Mouse (Mus musculus) forebrain, embryonic 14.5 days (tissue): Measurements from ENCODE around the gene Pax5. TPM values are rescaled to one million over a fixed set of nuclear protein-coding genes. Genes with fewer than 3 reads are reported as not detected.
A peak's percentile ranks its signal among the peaks of the same experiment; 100 is the strongest.

Experiments
- ATAC-seq: fragments of 200-750 bp; cut with Nextera tagmentation; 2 replicates; pipeline ENCODE4 v1.8.0; 2017; ENCODE audit warnings: mild to moderate bottlenecking, moderate library complexity
- DNase-seq: peaks from one replicate; pipeline ENCODE4 v3.0.0-alpha.2; 2015; ENCODE audit warnings: low spot score
- H3K27ac ChIP-seq: fragments of 300-500 bp; sonication (generic); 2 replicates; pipeline ENCODE4 v1.5.1; 2014; ENCODE audit warnings: low read depth, mild to moderate bottlenecking, control low read depth, low read length, moderate library complexity
- H3K27me3 ChIP-seq: fragments of 300-500 bp; sonication (generic); replicated peaks from 2 replicates; pipeline ENCODE4 v1.6.1; 2014; ENCODE audit warnings: low read length, control low read depth, mixed read lengths; ENCODE audit not compliant: control insufficient read depth, insufficient read depth
- H3K36me3 ChIP-seq: fragments of 300-500 bp; sonication (generic); 2 replicates; pipeline ENCODE4 v1.6.1; 2014; ENCODE audit warnings: low read length, control low read depth; ENCODE audit not compliant: control insufficient read depth, insufficient read depth
- H3K4me1 ChIP-seq: fragments of 300-500 bp; sonication (generic); 2 replicates; pipeline ENCODE4 v1.6.1; 2014; ENCODE audit warnings: antibody characterized with exemption, low read length, control low read depth; ENCODE audit not compliant: control insufficient read depth, insufficient read depth
- H3K4me2 ChIP-seq: fragments of 300-500 bp; sonication (generic); 2 replicates; pipeline ENCODE4 v1.6.1; 2014; ENCODE audit warnings: mild to moderate bottlenecking, control low read depth, low read length
- H3K4me3 ChIP-seq: fragments of 300-500 bp; sonication (generic); 2 replicates; pipeline ENCODE4 v1.5.1; 2014; ENCODE audit warnings: low read depth, low read length, control low read depth
- H3K9ac ChIP-seq: fragments of 300-500 bp; sonication (generic); 2 replicates; pipeline ENCODE4 v1.6.1; 2014; ENCODE audit warnings: mild to moderate bottlenecking, low read length, control low read depth, moderate library complexity
- H3K9me3 ChIP-seq: fragments of 300-500 bp; sonication (generic); replicated peaks from 2 replicates; pipeline ENCODE4 v1.6.1; 2016; ENCODE audit warnings: low read length, control low read depth, mixed read lengths; ENCODE audit not compliant: control insufficient read depth
- WGBS: fragments of 180-500 bp; shearing (Covaris S2); extraction: QIAGEN DNeasy Blood & Tissue Kit; methylation state at CpG from one replicate; pipeline ENCODE4 v1.1.7; 2014; 5-methylcytosine and 5-hydroxymethylcytosine counted together
- polyA plus RNA-seq: library from polyadenylated mRNA; unstranded; fragments of >200 nt; fragmentation: Nextera tagmentation; extraction: Ambion mirVana; gene quantifications from 2 replicates; pipeline ENCODE4 v1.2.1, GENCODE M21; 2014

Pax5 gene
- polyA plus RNA-seq, 1 experiment from 2014 or later = 0.20 TPM

- H3K27ac ChIP-seq = no peak overlapping the region
- peaks cover 3% of the 10 kb centered on the region; the same call in 1 of the 2 replicates for H3K4me1 ChIP-seq
- peak overlapping the region; percentile 55 for H3K4me3 ChIP-seq
- 25% methylated on average over 6 of the region's 6 CpGs for whole genome bisulfite sequencing
- peaks cover 39% of the 10 kb centered on the region for H3K27me3 ChIP-seq
- no peaks in the 10 kb centered on the region for H3K36me3 ChIP-seq
- peak overlapping the region; percentile 98 for H3K4me2 ChIP-seq
- H3K9ac ChIP-seq = peak overlapping the region; percentile 68
- 0 out of 2 replicates have a peak, but pooled peaks cover 3% of the 10 kb centered on the region for H3K9me3 ChIP-seq
- ATAC-seq (no peak), DNase-seq (no peak)
These were observed 45.6 kb downstream of the Pax5 start for GRCm38 (mm10) chr4:44664767-44665056.

- Histone ChIP-seq H3K27me3 (peaks cover 39% of the 10 kb centered on the region), H3K9me3 (no peaks in the 10 kb centered on the region), H3K27ac (no peak overlapping the region), H3K36me3 (no peaks in the 10 kb centered on the region), H3K4me2 (peak overlapping the region; percentile 98), H3K4me1 (peaks cover 3% of the 10 kb centered on the region; the same call in 1 of the 2 replicates), H3K4me3 (peak overlapping the region; percentile 55), H3K9ac (peak overlapping the region; percentile 68)
- ATAC-seq = peak; percentile 90
- DNase-seq = peak; percentile 63
- under 1% methylated on average over 81 of the region's 81 CpGs for WGBS
These were observed 46.1 kb downstream of the Pax5 start for GRCm38 (mm10) chr4:44664004-44664766.

- H3K9ac ChIP-seq = peak overlapping the region; percentile 68
- 12% methylated on average over 10 of the region's 10 CpGs for WGBS
These were observed 46.8 kb downstream of the Pax5 start for GRCm38 (mm10) chr4:44663489-44663888.

GRCm38 (mm10) chr4:44645181-44645580 is 65.1 kb downstream of the Pax5 start:
- no peak for DNase-seq
- Histone ChIP-seq H3K27me3 (no peaks in the 10 kb centered on the region), H3K9me3 (no peaks in the 10 kb centered on the region), H3K4me3 (no peak overlapping the region), H3K4me1 (no peaks in the 10 kb centered on the region), H3K36me3 (no peaks in the 10 kb centered on the region), H3K27ac (no peak overlapping the region), H3K4me2 (no peak overlapping the region), H3K9ac (no peak overlapping the region)
- no peak for ATAC-seq
- 92% methylated on average over 4 of the region's 4 CpGs for WGBS

More at GRCm38 (mm10) chr4:44663489-44663888, 46.8 kb downstream of the Pax5 start:
- H3K27ac ChIP-seq = no peak overlapping the region
- peaks cover 3% of the 10 kb centered on the region; the same call in 1 of the 2 replicates for H3K4me1 ChIP-seq
- no peak for DNase-seq
- H3K4me3 ChIP-seq = peak overlapping the region; percentile 55
- 0 out of 2 replicates have a peak, but pooled peaks have one; percentile 18 for ATAC-seq
- H3K4me2 ChIP-seq = peak overlapping the region; percentile 98
- no peaks in the 10 kb centered on the region for H3K9me3 ChIP-seq
- H3K27me3 ChIP-seq = peaks cover 39% of the 10 kb centered on the region
- no peaks in the 10 kb centered on the region for H3K36me3 ChIP-seq

- H3K9me3 ChIP-seq = no peaks in the 10 kb centered on the region
- H3K36me3 ChIP-seq = no peaks in the 10 kb centered on the region
- no peak overlapping the region for H3K9ac ChIP-seq
- no peak overlapping the region for H3K4me2 ChIP-seq
- H3K4me1 ChIP-seq = no peaks in the 10 kb centered on the region
- H3K4me3 ChIP-seq = no peak overlapping the region
- H3K27ac ChIP-seq = no peak overlapping the region
- WGBS = 18% methylated on average over 12 of the region's 12 CpGs
- DNase-seq = peak; percentile 19
- no peaks in the 10 kb centered on the region for H3K27me3 ChIP-seq
- no peak for ATAC-seq
These were observed 68.3 kb downstream of the Pax5 start for GRCm38 (mm10) chr4:44641831-44642587.

- Histone ChIP-seq H3K4me2 (no peak overlapping the region), H3K27me3 (no peaks in the 10 kb centered on the region), H3K27ac (no peak overlapping the region), H3K9ac (no peak overlapping the region), H3K9me3 (no peaks in the 10 kb centered on the region), H3K36me3 (no peaks in the 10 kb centered on the region), H3K4me1 (no peaks in the 10 kb centered on the region), H3K4me3 (no peak overlapping the region)
- no peak for ATAC-seq
- 77% methylated on average over 3 of the region's 3 CpGs for WGBS
- no peak for DNase-seq
These were observed 74.7 kb downstream of the Pax5 start for GRCm38 (mm10) chr4:44635618-44636017.

GRCm38 (mm10) chr4:44633694-44634524 is 76.4 kb downstream of the Pax5 start:
- ATAC-seq (no peak), DNase-seq (peak; percentile 32)
- H3K4me1 ChIP-seq = no peaks in the 10 kb centered on the region
- no peak overlapping the region for H3K4me2 ChIP-seq
- no peaks in the 10 kb centered on the region for H3K36me3 ChIP-seq
- no peak overlapping the region for H3K27ac ChIP-seq
- H3K9ac ChIP-seq = no peak overlapping the region
- H3K9me3 ChIP-seq = no peaks in the 10 kb centered on the region
- H3K27me3 ChIP-seq = no peaks in the 10 kb centered on the region
- H3K4me3 ChIP-seq = no peak overlapping the region
- WGBS = 16% methylated on average over 12 of the region's 12 CpGs

GRCm38 (mm10) chr4:44630059-44630458 is 80.2 kb downstream of the Pax5 start:
- H3K27ac ChIP-seq = no peak overlapping the region
- DNase-seq = no peak
- WGBS = 76% methylated on average over 6 of the region's 6 CpGs
- H3K9me3 ChIP-seq = no peaks in the 10 kb centered on the region
- no peak for ATAC-seq
- no peaks in the 10 kb centered on the region for H3K27me3 ChIP-seq
- no peaks in the 10 kb centered on the region for H3K36me3 ChIP-seq
- no peaks in the 10 kb centered on the region for H3K4me1 ChIP-seq
- H3K4me2 ChIP-seq = no peak overlapping the region
- no peak overlapping the region for H3K4me3 ChIP-seq
- H3K9ac ChIP-seq = no peak overlapping the region
